In the genomic region with DNA sequence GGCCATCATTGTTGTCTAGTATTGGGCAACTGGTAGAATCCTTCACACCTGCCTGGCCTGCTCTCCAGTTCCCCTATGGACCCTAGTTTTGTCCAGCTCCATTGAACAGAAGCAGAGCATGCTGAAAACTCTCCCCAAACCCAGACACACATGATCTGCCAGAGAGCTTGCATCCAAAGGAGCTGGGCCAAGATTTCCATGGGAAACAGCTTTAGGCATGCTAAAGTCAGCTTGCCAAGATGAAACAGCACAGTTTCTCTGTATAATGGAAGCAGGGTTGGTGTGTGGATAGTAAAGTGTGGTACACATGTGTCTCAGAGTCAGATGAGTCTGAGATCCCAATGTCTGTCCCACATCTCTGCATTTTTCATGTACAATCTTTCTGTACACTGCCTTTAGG, we compare ENCODE assay signal across 15 mouse cellular contexts.
"Had no signal": no experiment of that assay in that cellular context is flagged by ENCODE, and none has a peak within 500 bp of the region (broad histone marks: within the 10 kb centered on the region; RNA-seq: fewer than 3 reads in every experiment).

No protein-coding gene starts in this region.

- DNase-seq: kidney, adult 2 months; kidney, postnatal 14 days; lung, embryonic 14.5 days; lung, postnatal 10 days; lung, postnatal 4 days; midbrain, embryonic 14.5 days; retina, postnatal 1 day; spleen, adult 18-20 months; thymus, adult 18-20 months; thymus, postnatal 14 days had no signal

- H3K9me3 ChIP-seq: kidney, embryonic 15.5 days; limb, embryonic 15.5 days; liver, embryonic 12.5 days; midbrain, embryonic 10.5 days; neural tube, embryonic 13.5 days had no signal

- H3K4me2 ChIP-seq: kidney, embryonic 15.5 days; limb, embryonic 15.5 days; liver, embryonic 12.5 days; lung, embryonic 14.5 days; neural tube, embryonic 13.5 days had no signal

- H3K27me3 ChIP-seq: kidney, embryonic 15.5 days; limb, embryonic 15.5 days; liver, embryonic 12.5 days; neural tube, embryonic 13.5 days had no signal

- H3K27ac ChIP-seq: kidney, embryonic 15.5 days; limb, embryonic 15.5 days; liver, embryonic 12.5 days; midbrain, embryonic 10.5 days; neural tube, embryonic 13.5 days had no signal

- ATAC-seq: liver, embryonic 12.5 days had no signal

- H3K4me3 ChIP-seq: kidney, embryonic 15.5 days; limb, embryonic 15.5 days; liver, embryonic 12.5 days; midbrain, embryonic 10.5 days; neural tube, embryonic 13.5 days had no signal

- H3K36me3 ChIP-seq: kidney, embryonic 15.5 days; limb, embryonic 15.5 days; liver, embryonic 12.5 days; midbrain, embryonic 10.5 days; neural tube, embryonic 13.5 days had no signal

- H3K9ac ChIP-seq: kidney, embryonic 15.5 days; limb, embryonic 15.5 days; liver, embryonic 12.5 days; lung, embryonic 14.5 days; neural tube, embryonic 13.5 days had no signal

- H3K4me1 ChIP-seq: limb, embryonic 15.5 days; liver, embryonic 12.5 days; midbrain, embryonic 10.5 days; neural tube, embryonic 13.5 days had no signal
